Mouse (Mus musculus) gonadal fat pad, adult 2 months (tissue): ENCODE results near the gene Eif2ak1. TPM values are rescaled to one million over a fixed set of nuclear protein-coding genes. Genes with fewer than 3 reads are reported as not detected.

Source experiments
- DNase-seq: peaks from one replicate; pipeline ENCODE4 v3.0.0-alpha.2; 2012; ENCODE audit warnings: low read depth
- polyA plus RNA-seq: library from polyadenylated mRNA; depleted of rRNA; stranded (reverse); fragments of >200 nt; gene quantifications from 2 replicates; pipeline ENCODE4 v1.2.3, GENCODE M21; 2012

Eif2ak1 gene
- polyA plus RNA-seq, 1 experiment: 15.4 TPM

DNA sequence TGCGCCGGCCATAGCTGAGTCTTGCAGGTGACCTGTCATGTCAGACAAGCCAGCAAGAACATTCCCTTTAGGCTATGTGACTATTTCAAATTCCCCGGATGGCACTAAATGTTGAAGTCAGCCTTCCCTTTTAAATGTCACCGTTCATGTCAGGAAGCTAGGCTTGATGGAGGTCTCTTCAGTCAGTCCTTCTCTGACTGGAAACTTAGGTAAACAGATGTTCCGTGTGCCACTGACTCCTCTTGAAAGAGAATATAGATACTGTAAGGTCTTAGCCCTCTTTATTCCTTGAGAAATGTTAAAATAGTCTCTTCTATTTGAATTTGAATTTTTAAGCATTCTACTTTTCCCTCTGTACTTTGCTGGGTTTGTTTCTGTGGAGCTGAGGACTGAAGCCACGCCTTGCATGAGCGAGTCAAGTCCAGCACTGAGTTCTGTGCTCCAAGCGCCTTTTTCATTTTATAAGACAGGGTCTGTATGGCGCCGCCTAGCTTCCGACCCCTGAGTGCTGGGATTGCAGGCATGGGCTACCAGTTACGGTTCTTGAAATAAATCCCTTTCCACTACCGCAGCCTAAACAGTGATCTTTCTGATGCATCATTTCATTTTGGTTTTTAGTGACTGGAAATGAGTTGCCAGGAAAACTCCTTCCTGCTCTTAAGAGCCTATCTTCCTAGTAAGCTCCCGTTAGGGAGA is 80.2 kb downstream of the Eif2ak1 start, which contains the start of gene Ankrd61:
Gene Ankrd61 (minus strand): TSS at position 51 of the 696 bp plus-strand sequence.
- DNase-seq: no peak

DNA sequence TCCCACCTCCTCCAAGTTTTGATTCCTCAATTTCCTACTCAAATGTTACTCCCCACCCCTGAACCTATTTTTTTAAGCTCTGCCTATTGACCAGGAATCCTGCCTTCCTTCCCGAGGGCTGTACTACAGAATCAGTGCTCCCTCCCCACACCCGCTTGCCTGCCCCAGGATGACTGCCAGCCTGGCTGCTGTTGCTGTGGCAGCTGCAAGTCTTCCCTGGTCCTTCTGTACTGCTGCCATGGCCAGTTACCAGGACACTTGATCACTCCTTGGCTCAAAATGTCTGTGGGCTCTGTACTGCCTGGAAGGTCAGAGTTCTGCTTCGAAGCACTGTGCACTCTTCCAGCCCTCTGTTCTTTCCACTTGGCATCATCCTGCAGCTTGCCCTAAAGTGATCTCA is 84.5 kb downstream of the Eif2ak1 start:
- no peak for DNase-seq

DNA sequence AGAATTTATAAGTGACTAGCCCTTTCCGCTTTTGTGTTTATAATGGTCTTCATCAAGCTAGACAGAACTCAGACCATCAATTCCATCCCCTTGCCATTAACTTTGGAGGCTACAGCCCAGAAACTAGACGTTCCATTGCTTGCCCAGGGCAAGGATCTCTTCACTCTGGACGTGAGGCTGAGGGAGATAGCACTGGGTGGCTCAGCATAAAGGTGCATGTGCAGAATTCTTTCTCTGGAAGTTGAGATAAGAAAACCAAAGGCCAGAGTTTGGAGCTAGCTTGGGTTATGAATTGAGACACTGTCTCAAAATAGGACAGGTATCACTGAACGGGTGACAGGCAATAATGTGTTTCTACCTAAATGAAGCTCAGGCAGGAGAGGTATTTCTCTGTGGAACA is 86.2 kb downstream of the Eif2ak1 start:
- DNase-seq: no peak

DNA sequence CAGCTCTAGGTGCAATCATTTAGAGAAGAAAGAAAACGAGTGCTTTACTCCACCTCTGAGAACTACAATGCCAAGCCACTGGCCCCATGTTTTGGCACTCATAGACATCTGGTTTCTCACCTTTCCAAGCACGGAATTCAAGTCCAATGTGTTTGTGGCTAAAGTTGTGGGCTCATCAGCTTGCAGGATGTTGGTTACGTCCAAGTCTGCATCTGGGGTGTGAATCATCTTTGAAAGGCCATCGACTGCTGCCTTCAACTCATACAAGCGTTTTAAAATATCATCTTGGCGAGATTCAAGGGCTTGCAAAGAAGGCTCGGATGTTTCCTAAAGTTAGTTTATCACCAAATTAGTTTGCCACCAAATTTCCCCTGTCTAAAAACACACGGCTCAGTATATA is 88.8 kb downstream of the Eif2ak1 start:
- no peak for DNase-seq

DNA sequence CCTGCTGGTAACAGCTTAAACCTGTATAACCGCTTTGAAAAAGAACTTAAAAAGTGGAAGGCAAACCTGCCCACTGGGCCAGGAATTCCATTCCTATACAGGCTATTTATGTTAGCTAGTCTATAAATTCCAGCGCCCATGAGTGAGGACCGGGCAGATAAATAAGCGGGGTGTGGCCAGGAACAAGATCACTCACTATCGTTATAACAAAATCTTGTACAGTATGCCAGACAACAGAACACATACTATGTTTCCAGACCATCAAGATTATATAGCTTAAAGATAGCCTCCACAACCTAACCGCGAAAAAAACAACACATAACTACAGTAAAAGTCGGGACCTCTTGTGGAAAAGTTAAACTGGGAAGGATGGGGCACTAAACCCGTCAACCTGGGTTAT is 91.3 kb downstream of the Eif2ak1 start:
- DNase-seq: no peak

DNA sequence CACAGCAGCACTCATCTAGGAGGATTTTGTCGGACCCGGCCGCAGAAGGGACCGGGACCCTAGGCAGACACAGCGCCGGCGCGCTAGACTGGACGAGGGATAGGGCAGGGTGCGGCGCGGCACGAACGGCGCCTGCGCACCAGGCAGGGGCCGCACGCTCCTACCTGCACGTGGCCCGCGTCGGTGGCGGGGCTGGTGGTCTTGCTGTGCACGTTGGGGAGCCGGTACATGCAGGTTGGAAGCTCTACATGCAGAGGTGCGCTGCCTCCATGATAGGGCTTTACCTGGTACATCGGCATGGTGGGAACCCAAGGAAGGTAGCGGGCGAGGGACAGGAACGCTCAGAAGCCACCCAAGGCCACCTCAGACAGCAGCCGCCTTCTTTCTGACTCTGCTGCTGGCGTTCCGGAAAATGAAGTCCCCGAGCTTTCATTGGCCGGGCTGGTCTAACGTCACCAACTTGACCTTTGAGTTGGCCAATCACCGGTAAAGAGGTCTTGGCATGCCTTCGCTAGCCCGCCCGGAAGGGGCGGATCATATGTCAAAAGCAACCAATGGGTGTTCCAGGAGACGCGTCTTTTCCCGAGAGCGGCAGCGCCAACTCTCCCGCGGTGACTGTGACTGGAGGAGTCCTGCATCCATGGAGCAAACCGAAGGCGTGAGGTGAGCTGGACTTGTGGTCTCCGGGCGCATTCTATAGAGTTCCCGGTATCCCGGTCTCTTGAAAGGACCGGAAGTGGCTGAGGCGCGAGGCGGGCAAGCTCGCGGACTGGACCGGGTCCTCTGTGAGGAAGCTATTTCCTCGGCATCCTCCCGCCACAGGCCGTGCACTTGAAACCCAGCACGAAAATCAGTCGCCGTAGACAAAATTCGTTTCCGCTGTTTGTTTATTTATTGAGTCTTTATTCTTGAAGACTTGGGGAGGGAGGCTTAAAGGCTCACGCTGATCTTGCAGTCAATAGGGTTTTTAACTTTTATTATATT is 92.1 kb downstream of the Eif2ak1 start, which contains the start of the genes Aimp2 and Pms2:
Gene Aimp2 (minus strand): TSS at position 431 of the 984 bp plus-strand sequence.
Gene Pms2 (plus strand): TSS at position 548 of the 984 bp plus-strand sequence.
- peak; percentile 92 for DNase-seq

DNA sequence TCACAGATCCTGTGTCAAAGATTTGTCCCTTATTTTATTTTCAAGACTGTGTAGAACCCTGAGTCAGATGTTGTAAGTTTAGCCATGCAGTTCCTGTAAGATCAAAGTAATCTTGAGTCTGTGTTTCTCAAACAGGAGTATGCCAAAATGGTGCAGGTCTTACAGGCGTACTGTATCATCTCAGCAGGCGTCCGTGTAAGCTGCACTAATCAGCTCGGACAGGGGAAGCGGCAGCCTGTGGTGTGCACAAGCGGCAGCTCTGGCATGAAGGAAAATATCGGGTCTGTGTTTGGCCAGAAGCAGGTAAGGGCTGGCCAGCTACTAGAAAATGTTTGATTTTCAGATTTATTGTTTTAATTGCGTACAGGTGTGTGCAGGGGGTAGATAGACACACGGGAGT is 98.6 kb downstream of the Eif2ak1 start:
- DNase-seq: no peak

DNA sequence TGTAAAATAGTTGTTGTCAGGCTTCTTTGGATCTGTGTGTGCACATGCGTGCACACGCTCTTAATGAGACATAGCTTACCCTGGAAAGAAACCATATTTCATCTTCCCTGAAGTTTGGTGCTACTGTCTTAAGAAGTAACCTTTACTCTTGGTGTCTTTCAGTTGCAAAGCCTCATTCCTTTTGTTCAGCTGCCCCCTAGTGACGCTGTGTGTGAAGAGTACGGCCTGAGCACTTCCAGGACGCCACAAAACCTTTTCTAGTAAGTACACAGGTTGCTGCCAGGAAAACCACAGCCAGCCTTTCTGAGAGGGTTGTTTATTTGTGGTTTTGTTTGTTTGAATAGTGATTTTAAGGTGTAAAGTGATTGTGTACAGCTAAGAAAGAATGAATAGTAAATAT is 99.8 kb downstream of the Eif2ak1 start:
- no peak for DNase-seq

DNA sequence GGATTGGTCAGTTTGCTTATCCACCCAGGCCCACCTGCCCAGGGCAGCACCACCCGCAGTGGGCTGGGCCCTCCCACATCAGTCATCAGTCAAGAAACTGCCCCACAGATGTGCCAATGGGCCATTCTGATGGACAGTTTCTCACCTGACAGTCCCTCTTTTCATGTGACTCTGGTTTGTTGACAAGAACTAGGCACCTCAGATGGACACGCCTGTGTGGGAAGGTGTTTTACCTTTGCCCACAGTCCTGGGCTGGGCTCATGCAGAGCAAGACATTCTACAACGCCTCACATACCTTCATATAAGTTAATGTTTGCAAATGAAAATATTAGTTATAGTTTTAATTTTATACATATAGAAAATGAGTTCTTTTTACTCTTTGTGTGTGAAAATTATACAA is 100.5 kb downstream of the Eif2ak1 start:
- no peak for DNase-seq

DNA sequence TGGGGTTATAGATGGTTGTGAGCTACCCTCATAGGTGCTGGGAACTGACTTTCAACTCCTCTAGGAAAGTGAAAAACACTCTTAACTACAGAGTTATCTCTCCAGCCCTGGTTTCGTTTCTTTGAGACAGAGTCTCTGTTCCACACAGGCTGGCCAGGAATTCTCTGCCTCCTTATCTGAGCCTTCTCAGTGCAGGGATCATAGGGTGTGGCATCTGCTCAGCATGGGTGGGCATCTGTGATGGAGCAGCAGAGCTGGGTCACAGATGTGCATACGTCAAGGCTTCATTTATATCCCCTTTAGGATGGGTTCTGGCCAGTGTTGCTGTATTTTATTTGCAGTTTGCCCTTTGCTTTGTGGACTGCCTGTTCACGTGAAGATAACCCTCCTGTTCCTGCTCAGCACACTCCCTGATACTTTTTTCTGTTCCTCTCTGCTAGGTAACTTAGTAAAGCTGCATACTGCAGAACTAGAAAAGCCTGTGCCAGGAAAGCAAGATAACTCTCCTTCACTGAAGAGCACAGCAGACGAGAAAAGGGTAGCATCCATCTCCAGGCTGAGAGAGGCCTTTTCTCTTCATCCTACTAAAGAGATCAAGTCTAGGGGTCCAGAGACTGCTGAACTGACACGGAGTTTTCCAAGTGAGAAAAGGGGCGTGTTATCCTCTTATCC is 107.3 kb downstream of the Eif2ak1 start:
- no peak for DNase-seq

DNA sequence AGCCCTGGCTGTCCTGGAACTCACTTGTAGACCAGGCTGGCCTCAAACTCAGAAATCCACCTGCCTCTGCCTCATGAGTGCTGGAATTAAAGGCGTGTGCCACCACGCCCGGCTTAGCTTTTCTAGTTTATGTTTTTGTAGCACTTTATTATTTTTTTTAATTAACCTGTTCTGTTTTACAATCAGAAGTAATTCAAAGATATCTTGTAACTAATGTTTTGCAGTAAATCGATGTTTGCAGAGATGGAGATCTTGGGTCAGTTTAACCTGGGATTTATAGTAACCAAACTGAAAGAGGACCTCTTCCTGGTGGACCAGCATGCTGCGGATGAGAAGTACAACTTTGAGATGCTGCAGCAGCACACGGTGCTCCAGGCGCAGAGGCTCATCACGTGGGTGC is 110.3 kb downstream of the Eif2ak1 start, which contains the start of gene Gm42421:
Gene Gm42421 (plus strand): TSS at position 301 of the 400 bp plus-strand sequence.
- DNase-seq: no peak

DNA sequence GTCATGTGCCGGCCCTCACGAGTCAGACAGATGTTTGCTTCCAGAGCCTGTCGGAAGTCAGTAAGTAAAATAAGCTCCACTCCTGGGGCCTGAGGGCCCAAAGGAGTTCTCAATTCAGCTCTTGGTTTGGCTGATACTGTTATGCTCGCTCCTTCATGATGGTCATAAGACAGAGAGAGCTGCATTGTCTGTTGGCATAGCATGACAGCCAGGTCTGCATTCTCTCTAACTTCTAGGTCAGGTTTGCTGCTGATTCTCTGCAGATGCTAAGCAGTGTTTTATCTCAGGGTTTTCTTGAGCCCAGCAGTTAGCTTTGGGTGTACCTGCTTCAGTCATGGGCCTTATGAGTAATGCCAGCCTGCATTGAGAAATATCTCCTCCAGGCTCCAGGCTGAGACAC is 111.7 kb downstream of the Eif2ak1 start:
- DNase-seq: no peak

DNA sequence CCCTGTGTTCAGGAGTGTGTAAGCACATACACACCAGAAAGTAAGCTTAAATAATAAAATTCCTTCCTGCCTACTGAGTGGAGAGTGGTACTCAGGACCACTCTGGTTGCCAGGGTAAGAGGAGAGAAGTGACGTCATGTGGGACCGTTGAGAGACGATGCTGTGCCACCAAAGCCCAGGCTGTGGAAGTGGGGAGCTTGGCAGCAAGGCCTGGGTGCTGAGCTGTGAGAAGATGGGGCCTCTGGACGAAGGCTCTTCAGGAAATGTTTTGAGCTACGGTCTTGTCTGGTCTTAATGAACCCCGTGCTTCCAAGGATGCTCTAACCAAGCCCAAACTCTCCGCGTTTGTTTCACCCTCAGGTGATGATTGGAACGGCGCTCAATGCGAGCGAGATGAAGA is 113.1 kb downstream of the Eif2ak1 start:
- DNase-seq: no peak

DNA sequence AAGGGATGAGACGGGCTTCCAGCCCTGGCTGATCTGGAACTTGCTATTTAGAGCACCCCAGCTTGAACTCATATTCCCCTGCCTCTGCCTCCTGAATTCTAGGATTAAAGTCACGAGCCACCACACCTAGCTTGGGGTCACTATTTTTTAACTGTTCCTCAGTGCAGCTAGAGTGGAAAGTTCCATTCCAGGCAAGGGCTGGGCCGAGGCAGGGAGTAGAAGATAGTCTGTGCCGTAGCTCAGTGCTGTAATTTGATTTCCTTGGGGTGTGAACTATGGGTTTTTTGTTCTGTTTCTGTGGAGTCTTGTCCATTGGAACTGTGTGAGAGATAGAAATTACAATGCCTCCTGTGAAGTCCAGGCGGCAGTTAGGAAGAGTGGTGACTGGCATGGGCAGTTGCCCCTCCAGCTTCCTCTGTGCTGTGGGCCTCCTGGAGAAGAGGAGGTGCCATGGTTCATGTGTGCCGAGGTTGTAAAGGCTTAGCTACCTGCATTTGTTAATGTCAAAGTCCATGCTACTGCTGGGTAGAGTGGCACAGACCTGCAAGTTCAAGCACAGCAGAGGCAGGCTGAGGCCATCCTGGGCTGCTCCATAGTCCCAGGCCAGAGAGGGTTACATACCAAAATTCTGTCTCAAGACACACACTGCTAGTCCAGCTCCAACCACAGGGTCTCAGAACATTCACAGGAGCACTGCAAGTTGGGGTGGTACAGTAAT is 114.4 kb downstream of the Eif2ak1 start:
- DNase-seq: no peak

DNA sequence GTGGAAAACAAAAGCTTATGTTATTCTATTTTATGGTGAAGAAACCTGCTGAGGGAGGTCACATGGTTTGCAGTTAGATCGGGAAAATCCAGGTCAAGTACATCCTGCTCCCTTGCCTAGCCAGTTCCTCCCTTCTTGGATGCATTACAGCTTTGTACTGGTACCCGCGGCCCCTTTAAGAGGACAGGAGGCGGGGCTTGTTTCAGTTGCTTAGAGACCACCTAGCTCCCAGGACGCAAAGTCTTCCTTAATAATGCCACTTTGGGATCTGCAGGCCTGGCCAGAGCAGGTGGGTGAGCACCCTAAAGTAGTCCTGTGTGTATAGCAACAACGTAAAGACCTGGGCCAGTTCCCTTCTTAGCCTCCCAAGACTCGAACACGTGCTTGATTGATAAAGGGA is 115.2 kb downstream of the Eif2ak1 start, which contains the start of gene Rsph10b:
Gene Rsph10b (plus strand): TSS at position 205 of the 400 bp plus-strand sequence.
- no peak for DNase-seq

DNA sequence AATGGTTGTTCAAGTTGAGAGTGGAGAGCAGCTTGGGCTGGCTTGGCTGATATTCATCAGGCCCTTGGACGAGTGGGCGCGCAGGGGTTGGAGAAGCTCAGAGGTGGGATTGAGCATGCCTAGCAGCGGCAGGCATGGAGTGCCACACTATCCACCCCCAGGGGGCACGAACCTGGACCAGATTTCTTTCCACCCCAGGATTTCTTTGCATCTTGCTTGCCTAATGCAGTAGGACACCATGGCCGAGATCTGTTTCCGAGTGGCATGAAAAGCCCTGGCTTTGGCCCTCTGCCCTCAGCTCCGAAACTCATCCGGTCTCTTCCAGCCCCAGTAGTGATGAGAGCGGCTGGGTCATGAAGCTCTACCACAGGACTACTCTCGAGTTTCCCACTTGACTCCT is 115.8 kb downstream of the Eif2ak1 start:
- no peak for DNase-seq

DNA sequence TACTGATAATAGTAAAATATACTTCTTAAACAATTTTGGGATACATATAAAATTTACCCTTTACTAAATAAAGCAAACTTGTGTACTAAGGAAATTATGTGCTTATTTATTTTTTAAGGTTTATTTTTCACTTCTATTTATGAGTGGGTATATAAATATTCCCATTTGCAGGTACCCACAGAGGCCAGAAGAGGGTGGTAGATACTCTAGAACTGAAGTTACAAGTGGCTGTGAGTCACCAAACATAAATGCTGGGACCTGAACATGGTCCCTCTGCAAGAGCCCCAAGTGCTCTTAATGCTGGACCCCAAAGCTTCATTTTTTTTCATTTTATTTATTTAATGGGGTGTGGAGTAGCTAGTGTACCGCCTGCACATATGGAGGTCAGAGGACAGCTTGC is 116.3 kb downstream of the Eif2ak1 start:
- no peak for DNase-seq

DNA sequence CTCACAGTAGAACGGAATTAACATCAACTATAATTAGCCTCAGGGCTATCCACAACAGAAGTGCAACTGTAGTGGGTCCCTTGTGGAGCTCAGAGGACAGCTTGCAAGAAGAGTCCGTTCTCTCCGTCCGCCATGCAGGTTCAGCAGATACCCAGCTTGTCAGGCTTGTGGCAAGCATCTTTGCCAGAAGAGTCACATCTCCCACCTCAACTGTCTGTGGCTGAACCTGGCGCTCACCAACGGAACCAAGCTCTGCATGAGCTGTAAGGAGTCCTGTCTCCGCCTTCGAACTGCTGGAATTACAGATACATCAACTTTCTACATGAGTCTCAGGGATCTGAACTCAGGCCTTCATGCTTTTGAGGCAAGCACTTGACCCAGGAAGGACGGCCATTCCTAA is 118.6 kb downstream of the Eif2ak1 start:
- DNase-seq: no peak

DNA sequence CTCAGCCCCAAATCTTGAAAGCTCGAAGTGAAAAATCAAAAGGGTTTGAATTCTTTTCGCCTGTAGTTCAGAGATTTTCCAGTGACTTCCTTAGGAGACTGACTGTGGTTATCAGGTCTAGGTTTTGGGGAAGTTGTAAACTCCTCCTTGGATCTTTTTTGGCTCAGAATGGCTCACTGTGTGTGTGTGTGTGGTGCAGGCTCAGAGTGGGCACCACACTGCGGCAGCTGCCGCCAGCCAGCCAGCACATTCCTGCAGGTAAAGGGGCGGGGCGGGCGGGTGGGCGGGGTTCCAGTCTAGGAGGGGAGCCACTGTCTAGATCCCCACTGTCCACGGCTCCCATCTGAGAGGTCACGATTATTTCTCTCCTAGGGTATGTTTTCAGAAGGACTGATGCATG is 124.0 kb downstream of the Eif2ak1 start:
- no peak for DNase-seq

DNA sequence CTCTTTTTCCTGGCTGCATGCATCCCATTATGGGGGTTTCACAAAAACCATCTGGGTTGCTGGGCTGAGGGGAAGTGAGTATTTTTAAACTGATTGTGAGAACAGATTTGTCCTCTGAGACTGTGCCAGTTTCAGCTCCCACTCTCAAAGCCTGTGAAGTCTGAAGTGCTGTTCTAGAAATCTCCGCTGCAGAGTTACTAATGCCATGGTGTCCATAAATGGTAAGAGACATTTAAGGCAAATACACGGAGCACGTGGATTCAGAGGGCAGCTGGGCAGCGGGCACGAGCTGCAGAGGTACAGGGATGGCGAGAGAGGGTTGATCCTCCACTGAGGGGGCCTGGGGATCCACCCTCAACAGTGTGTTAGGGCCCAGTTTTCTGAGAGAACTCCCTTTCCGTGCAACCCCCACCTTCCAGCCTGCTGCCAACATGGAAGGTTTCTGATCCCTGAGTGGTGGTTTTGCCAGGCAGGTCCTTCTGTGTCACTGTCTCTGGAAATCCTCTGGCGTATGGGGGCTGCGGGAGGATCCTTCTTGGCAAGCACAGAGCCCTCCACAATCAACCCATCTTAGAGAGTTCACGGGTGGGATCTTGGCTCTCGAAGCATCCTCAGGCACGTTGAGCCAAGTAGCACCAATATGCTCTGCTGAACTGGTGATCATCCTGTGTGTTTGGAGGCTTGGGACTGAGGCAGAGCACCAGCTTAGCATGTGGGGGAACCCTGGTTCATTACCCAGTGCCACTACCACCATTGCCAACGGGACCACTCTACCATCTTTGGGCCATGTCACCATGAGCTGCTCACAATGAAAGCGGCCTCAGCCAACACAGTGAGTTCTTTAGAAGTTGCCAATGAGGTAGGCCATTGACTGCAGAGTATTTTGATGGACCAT is 125.9 kb downstream of the Eif2ak1 start:
- no peak for DNase-seq
